16 mouse cellular contexts compared by ENCODE assay signal in genomic region chr2:168320388-168321182, GRCm38 (mm10). TPM values are rescaled to one million over a fixed set of nuclear protein-coding genes. Genes with fewer than 3 reads are reported as not detected.
DNase-seq lines count a peak whose midpoint lies in the region; ATAC-seq and TF ChIP-seq lines count a peak whose summit lies in the region.
"Had no signal": no experiment of that assay in that cellular context is flagged by ENCODE, and none has a peak within 500 bp of the region (broad histone marks: within the 10 kb centered on the region; RNA-seq: fewer than 3 reads in every experiment).

No protein-coding gene starts in this region.

- no peaks in the 10 kb centered on the region for H3K9me3 ChIP-seq in forebrain, postnatal 0 days (ENCODE audit: low read length)
- H3K9me3 ChIP-seq in forebrain, embryonic 13.5 days (replicated peaks): no peaks in the 10 kb centered on the region
- H3K9me3 ChIP-seq in lung, embryonic 16.5 days (ENCODE audit: control insufficient read depth, low read length): no peaks in the 10 kb centered on the region
- no peaks in the 10 kb centered on the region for H3K9me3 ChIP-seq in limb, embryonic 15.5 days
- H3K9me3 ChIP-seq in stomach, postnatal 0 days (ENCODE audit: control insufficient read depth, low read length): no peaks in the 10 kb centered on the region
- H3K9me3 ChIP-seq: heart, embryonic 10.5 days; hindbrain, embryonic 10.5 days had no signal

- TF ChIP-seq CTCF in forebrain, postnatal 0 days (IDR thresholded peaks at IDR 0.05; ENCODE audit: low read depth): no peak
- TF ChIP-seq CTCF in lung, adult 2 months (IDR thresholded peaks at IDR 0.05; ENCODE audit: insufficient read depth, low read length): no peak
- TF ChIP-seq CTCF in stomach, postnatal 0 days (IDR thresholded peaks at IDR 0.05; ENCODE audit: low read depth): no peak

- H3K4me2 ChIP-seq in forebrain, postnatal 0 days (ENCODE audit: low read depth): no peak overlapping the region
- no peak overlapping the region for H3K4me2 ChIP-seq in forebrain, embryonic 13.5 days
- 0 out of 2 replicates have a peak overlapping the region, but pooled peaks have one; percentile 6 for H3K4me2 ChIP-seq in lung, embryonic 16.5 days (ENCODE audit: low read depth, low read length)
- H3K4me2 ChIP-seq in limb, embryonic 15.5 days: no peak overlapping the region
- no peak overlapping the region for H3K4me2 ChIP-seq in stomach, postnatal 0 days (replicated peaks; ENCODE audit: low read depth)

- 0 out of 2 replicates have a peak overlapping the region, but pooled peaks have one; percentile 10 for H3K9ac ChIP-seq in forebrain, postnatal 0 days
- no peak overlapping the region for H3K9ac ChIP-seq in forebrain, embryonic 13.5 days
- no peak overlapping the region for H3K9ac ChIP-seq in lung, embryonic 16.5 days (ENCODE audit: low read length)
- H3K9ac ChIP-seq in limb, embryonic 15.5 days: no peak overlapping the region
- no peak overlapping the region for H3K9ac ChIP-seq in stomach, postnatal 0 days (ENCODE audit: low read length)

- no peak overlapping the region for H3K27ac ChIP-seq in forebrain, postnatal 0 days (ENCODE audit: low read depth, low read length)
- H3K27ac ChIP-seq in forebrain, embryonic 13.5 days: no peak overlapping the region
- no peak overlapping the region for H3K27ac ChIP-seq in lung, embryonic 16.5 days (ENCODE audit: low read length)
- H3K27ac ChIP-seq in limb, embryonic 15.5 days: peak overlapping the region; percentile 74
- peak overlapping the region; percentile 56 for H3K27ac ChIP-seq in stomach, postnatal 0 days (replicated peaks)
- H3K27ac ChIP-seq: heart, embryonic 10.5 days; hindbrain, embryonic 10.5 days had no signal

- H3K4me3 ChIP-seq in forebrain, postnatal 0 days (ENCODE audit: low read depth, low read length): no peak overlapping the region
- H3K4me3 ChIP-seq in forebrain, embryonic 13.5 days: no peak overlapping the region
- no peak overlapping the region for H3K4me3 ChIP-seq in lung, embryonic 16.5 days (ENCODE audit: low read length)
- H3K4me3 ChIP-seq in lung, adult 2 months (replicated peaks; ENCODE audit: extremely low read depth, low read depth, low read length): no peak overlapping the region
- no peak overlapping the region for H3K4me3 ChIP-seq in limb, embryonic 15.5 days
- H3K4me3 ChIP-seq in stomach, postnatal 0 days (ENCODE audit: low read depth, low read length): no peak overlapping the region
- H3K4me3 ChIP-seq: heart, embryonic 10.5 days; hindbrain, embryonic 10.5 days had no signal

- no peak for ATAC-seq in forebrain, postnatal 0 days
- no peak for ATAC-seq in forebrain, embryonic 13.5 days
- peak; percentile 76 for ATAC-seq in lung, embryonic 16.5 days (ENCODE audit: low read depth)
- no peak for ATAC-seq in limb, embryonic 15.5 days (ENCODE audit: insufficient number of reproducible peaks, low FRiP score, low TSS enrichment, low read depth)
- no peak for ATAC-seq in stomach, postnatal 0 days (ENCODE audit: low FRiP score, low TSS enrichment)

- TF ChIP-seq POLR2A in lung, adult 2 months (IDR thresholded peaks at IDR 0.05; ENCODE audit: borderline replicate concordance, extremely low read depth, low read depth, low read length): no peak

- no peaks in the 10 kb centered on the region for H3K36me3 ChIP-seq in forebrain, postnatal 0 days (ENCODE audit: insufficient read depth)
- H3K36me3 ChIP-seq in forebrain, embryonic 13.5 days (ENCODE audit: poor library complexity, severe bottlenecking): no peaks in the 10 kb centered on the region
- no peaks in the 10 kb centered on the region for H3K36me3 ChIP-seq in lung, embryonic 16.5 days (ENCODE audit: control insufficient read depth, insufficient read depth, low read length)
- H3K36me3 ChIP-seq in limb, embryonic 15.5 days: no peaks in the 10 kb centered on the region
- H3K36me3 ChIP-seq in stomach, postnatal 0 days (ENCODE audit: control insufficient read depth, insufficient read depth, low read length): no peaks in the 10 kb centered on the region
- H3K36me3 ChIP-seq: heart, embryonic 10.5 days; hindbrain, embryonic 10.5 days had no signal

- 49% methylated on average over 17 of the region's 17 CpGs for WGBS in forebrain, postnatal 0 days
- WGBS in forebrain, embryonic 13.5 days: 73% methylated on average over 17 of the region's 17 CpGs
- 17% methylated on average over 17 of the region's 17 CpGs for WGBS in lung, embryonic 16.5 days
- WGBS in lung, adult 2 months: 33% methylated on average over 17 of the region's 17 CpGs
- 33% methylated on average over 17 of the region's 17 CpGs for WGBS in limb, embryonic 15.5 days
- WGBS in stomach, postnatal 0 days: 32% methylated on average over 17 of the region's 17 CpGs

- no peak for DNase-seq in forebrain, postnatal 0 days
- DNase-seq in lung, adult 2 months: no peak
- DNase-seq in stomach, postnatal 0 days (ENCODE audit: low spot score): no peak
- DNase-seq in gastrocnemius, adult 8-10 months (ENCODE audit: low spot score in 2 of 2): no peak
- no peak for DNase-seq in spleen, adult 12 weeks (ENCODE audit: low spot score)
- DNase-seq: adrenal gland, postnatal 10 days; B cell, adult 2 months; cerebellum, postnatal 36 days; kidney, adult 2 months; layer of hippocampus, postnatal 36 days had no signal

- TF ChIP-seq EP300 in stomach, postnatal 0 days (optimal IDR thresholded peaks at IDR 0.05): no peak

- no peaks in the 10 kb centered on the region for H3K27me3 ChIP-seq in forebrain, postnatal 0 days (ENCODE audit: insufficient read depth, low read length)
- 0 out of 2 replicates have a peak, but pooled peaks cover 2% of the 10 kb centered on the region for H3K27me3 ChIP-seq in forebrain, embryonic 13.5 days
- no peaks in the 10 kb centered on the region for H3K27me3 ChIP-seq in lung, embryonic 16.5 days (ENCODE audit: control insufficient read depth, insufficient read depth, low read depth, low read length)
- peaks cover 4% of the 10 kb centered on the region; the same call in 1 of the 2 replicates for H3K27me3 ChIP-seq in limb, embryonic 15.5 days
- H3K27me3 ChIP-seq in stomach, postnatal 0 days (ENCODE audit: control insufficient read depth, insufficient read depth, low read length): no peaks in the 10 kb centered on the region

- H3K4me1 ChIP-seq in forebrain, postnatal 0 days (ENCODE audit: insufficient read depth): 0 out of 2 replicates have a peak, but pooled peaks cover 6% of the 10 kb centered on the region
- no peaks in the 10 kb centered on the region for H3K4me1 ChIP-seq in forebrain, embryonic 13.5 days
- H3K4me1 ChIP-seq in lung, embryonic 16.5 days (replicated peaks; ENCODE audit: control insufficient read depth, insufficient read depth, low read length): peaks cover 13% of the 10 kb centered on the region
- no peaks in the 10 kb centered on the region for H3K4me1 ChIP-seq in lung, adult 2 months (ENCODE audit: control insufficient read depth, insufficient read depth, low read length)
- peaks cover 26% of the 10 kb centered on the region for H3K4me1 ChIP-seq in limb, embryonic 15.5 days
- no peaks in the 10 kb centered on the region for H3K4me1 ChIP-seq in stomach, postnatal 0 days (replicated peaks; ENCODE audit: control insufficient read depth, insufficient read depth)

RNA-seq across cellular contexts. Expression of gene Kcng1, which starts 39.0 kb away (rescaled TPM):
- 2.0 and 2.6 TPM in 2 replicates for total RNA-seq in forebrain, postnatal 0 days (2014; rRNA removed)
- 6.6 and 8.2 TPM in 2 replicates for polyA plus RNA-seq in forebrain, postnatal 0 days (2015; fragmentation: Nextera tagmentation; extraction: Ambion mirVana)
- 9.0 and 12.1 TPM in 2 replicates for polyA plus RNA-seq in forebrain, embryonic 13.5 days (2015; fragmentation: Nextera tagmentation; extraction: Ambion mirVana)
- 0.19 and 0.20 TPM in 2 replicates for polyA plus RNA-seq in lung, embryonic 16.5 days (2015; fragmentation: Nextera tagmentation; extraction: Ambion mirVana)
- polyA plus RNA-seq in lung, adult 2 months (2012; rRNA removed): 0.62 and 0.71 TPM in 2 replicates
- 0.86 and 1.4 TPM in 2 replicates for polyA plus RNA-seq in limb, embryonic 15.5 days (2015; fragmentation: Nextera tagmentation; extraction: Ambion mirVana)
- polyA plus RNA-seq in stomach, postnatal 0 days (2015; fragmentation: Nextera tagmentation; extraction: Ambion mirVana): 0.65 and 1.0 TPM in 2 replicates
- total RNA-seq in gastrocnemius, adult 8-10 months (2022): under 1 TPM in 1 of 4 experiments, not detected in 3; 0.31 TPM
- total RNA-seq: liver, adult 2 months had no signal
- polyA plus RNA-seq: liver, adult 2 months had no signal

Comparison
In these comparisons a context has a peak if more than half of its experiments do, and no peak if none do; other contexts are left out.
1. H3K27ac ChIP-seq: peak in limb, embryonic 15.5 days (single experiment) and stomach, postnatal 0 days (single experiment); none in forebrain, postnatal 0 days (single experiment), forebrain, embryonic 13.5 days (single experiment) and lung, embryonic 16.5 days (single experiment).